Mouse (Mus musculus) neural tube, embryonic 13.5 days (tissue): ENCODE results near the gene Abhd6. TPM values are rescaled to one million over a fixed set of nuclear protein-coding genes. Genes with fewer than 3 reads are reported as not detected.

ENCODE experiments used
- ATAC-seq: fragments of 200-750 bp; cut with Nextera tagmentation; 2 replicates; pipeline ENCODE4 v1.8.0; 2017; ENCODE audit warnings: low read depth, mild to moderate bottlenecking, moderate TSS enrichment, moderate library complexity
- H3K27ac ChIP-seq: fragments of 300-500 bp; sonication (generic); replicated peaks from 2 replicates; pipeline ENCODE4 v1.5.1; 2015; ENCODE audit warnings: moderate library complexity, mild to moderate bottlenecking, inconsistent platforms
- H3K27me3 ChIP-seq: fragments of 300-500 bp; sonication (generic); 2 replicates; pipeline ENCODE4 v1.6.1; 2015; ENCODE audit warnings: mild to moderate bottlenecking, inconsistent platforms
- H3K36me3 ChIP-seq: fragments of 300-500 bp; sonication (generic); 2 replicates; pipeline ENCODE4 v1.6.1; 2015; ENCODE audit warnings: mild to moderate bottlenecking, inconsistent platforms
- H3K4me1 ChIP-seq: fragments of 300-500 bp; sonication (generic); replicated peaks from 2 replicates; pipeline ENCODE4 v1.6.1; 2015; ENCODE audit warnings: inconsistent platforms
- H3K4me2 ChIP-seq: fragments of 300-500 bp; sonication (generic); 2 replicates; pipeline ENCODE4 v1.6.1; 2015; ENCODE audit warnings: inconsistent platforms, mild to moderate bottlenecking, moderate library complexity
- H3K4me3 ChIP-seq: fragments of 300-500 bp; sonication (generic); 2 replicates; pipeline ENCODE4 v1.5.1; 2015; ENCODE audit warnings: mild to moderate bottlenecking, inconsistent platforms
- H3K9ac ChIP-seq: fragments of 300-500 bp; sonication (generic); 2 replicates; pipeline ENCODE4 v1.6.1; 2015; ENCODE audit warnings: moderate library complexity, mild to moderate bottlenecking, inconsistent platforms
- H3K9me3 ChIP-seq: fragments of 300-500 bp; sonication (generic); 2 replicates; pipeline ENCODE4 v1.6.1; 2016; ENCODE audit warnings: inconsistent platforms
- WGBS: fragments of 180-500 bp; shearing (Covaris S2); methylation state at CpG from one replicate; pipeline ENCODE4 v1.1.7; 2015; 5-methylcytosine and 5-hydroxymethylcytosine counted together
- polyA plus RNA-seq: library from polyadenylated mRNA; unstranded; fragments of >200 nt; fragmentation: Nextera tagmentation; extraction: Ambion mirVana; gene quantifications from 2 replicates; pipeline ENCODE4 v1.2.1, GENCODE M21; 2015

The Abhd6 gene
- polyA plus RNA-seq, 1 experiment from 2014 or later: 28.1 TPM

GRCm38 (mm10) chr14:8092573-8092972 is 89.9 kb downstream of the Abhd6 start:
- WGBS: 93% methylated on average over 2 of the region's 2 CpGs
- ATAC-seq: no peak
- H3K4me2 ChIP-seq: no peak overlapping the region
- H3K9me3 ChIP-seq: no peaks in the 10 kb centered on the region
- H3K9ac ChIP-seq: no peak overlapping the region
- peaks cover 35% of the 10 kb centered on the region for H3K36me3 ChIP-seq
- no peak overlapping the region for H3K27ac ChIP-seq
- no peak overlapping the region for H3K4me3 ChIP-seq
- H3K4me1 ChIP-seq: peaks cover 13% of the 10 kb centered on the region
- no peaks in the 10 kb centered on the region; the same call in 1 of the 2 replicates for H3K27me3 ChIP-seq

GRCm38 (mm10) chr14:8093427-8093826 is 90.7 kb downstream of the Abhd6 start:
- peak; percentile 28; the same call in 1 of the 2 replicates for ATAC-seq
- Histone ChIP-seq H3K36me3 (peaks cover 30% of the 10 kb centered on the region), H3K27ac (peak overlapping the region; percentile 28; the same call in 1 of the 2 replicates), H3K9ac (no peak overlapping the region), H3K9me3 (no peaks in the 10 kb centered on the region), H3K4me3 (no peak overlapping the region), H3K4me1 (peaks cover 13% of the 10 kb centered on the region), H3K4me2 (no peak overlapping the region), H3K27me3 (no peaks in the 10 kb centered on the region; the same call in 1 of the 2 replicates)
- WGBS: 36% methylated on average over 5 of the region's 5 CpGs

DNA sequence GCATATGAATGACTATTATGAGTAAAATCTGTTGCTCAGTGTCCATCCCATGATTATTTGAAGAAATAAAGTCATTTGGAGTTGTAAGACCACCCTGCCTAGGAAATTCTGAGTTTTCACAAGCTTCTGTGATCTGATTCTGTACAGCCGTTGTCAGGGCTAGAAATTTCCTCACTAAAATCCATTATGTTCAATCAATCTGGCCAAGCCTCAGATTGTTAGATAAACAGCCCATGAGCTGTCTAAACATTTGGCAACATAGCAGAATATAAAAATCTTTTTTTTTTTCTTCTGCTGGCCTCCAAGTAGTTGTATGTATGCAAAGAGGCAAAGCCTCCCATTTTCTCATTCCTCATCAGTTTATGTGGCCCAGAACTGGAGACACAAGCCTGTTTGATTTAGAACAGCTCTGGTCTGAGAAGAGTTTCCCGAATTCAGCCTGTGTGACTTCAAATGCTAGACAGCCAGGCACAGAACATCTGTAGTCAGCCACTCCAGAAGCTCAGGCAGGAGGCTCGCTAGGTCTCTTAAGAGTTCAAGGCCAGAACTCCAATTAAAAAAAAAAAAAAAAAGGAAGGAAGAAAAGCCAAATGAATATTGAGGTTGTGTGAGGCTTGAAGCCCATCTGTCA is 92.3 kb downstream of the Abhd6 start:
- Histone ChIP-seq H3K27me3 (no peaks in the 10 kb centered on the region; the same call in 1 of the 2 replicates), H3K36me3 (peaks cover 14% of the 10 kb centered on the region), H3K4me3 (no peak overlapping the region), H3K4me2 (no peak overlapping the region), H3K9ac (no peak overlapping the region), H3K9me3 (no peaks in the 10 kb centered on the region), H3K4me1 (peaks cover 27% of the 10 kb centered on the region), H3K27ac (no peak overlapping the region)
- ATAC-seq: no peak
- 71% methylated on average over 3 of the region's 3 CpGs for WGBS

GRCm38 (mm10) chr14:8095562-8095950 is 92.9 kb downstream of the Abhd6 start:
- no peaks in the 10 kb centered on the region; the same call in 1 of the 2 replicates for H3K27me3 ChIP-seq
- H3K9me3 ChIP-seq: no peaks in the 10 kb centered on the region
- no peak overlapping the region for H3K27ac ChIP-seq
- no peak overlapping the region for H3K4me3 ChIP-seq
- WGBS: 78% methylated on average over 7 of the region's 7 CpGs
- no peak overlapping the region for H3K9ac ChIP-seq
- ATAC-seq: no peak
- H3K36me3 ChIP-seq: peaks cover 9% of the 10 kb centered on the region
- H3K4me1 ChIP-seq: peaks cover 31% of the 10 kb centered on the region
- H3K4me2 ChIP-seq: no peak overlapping the region

DNA sequence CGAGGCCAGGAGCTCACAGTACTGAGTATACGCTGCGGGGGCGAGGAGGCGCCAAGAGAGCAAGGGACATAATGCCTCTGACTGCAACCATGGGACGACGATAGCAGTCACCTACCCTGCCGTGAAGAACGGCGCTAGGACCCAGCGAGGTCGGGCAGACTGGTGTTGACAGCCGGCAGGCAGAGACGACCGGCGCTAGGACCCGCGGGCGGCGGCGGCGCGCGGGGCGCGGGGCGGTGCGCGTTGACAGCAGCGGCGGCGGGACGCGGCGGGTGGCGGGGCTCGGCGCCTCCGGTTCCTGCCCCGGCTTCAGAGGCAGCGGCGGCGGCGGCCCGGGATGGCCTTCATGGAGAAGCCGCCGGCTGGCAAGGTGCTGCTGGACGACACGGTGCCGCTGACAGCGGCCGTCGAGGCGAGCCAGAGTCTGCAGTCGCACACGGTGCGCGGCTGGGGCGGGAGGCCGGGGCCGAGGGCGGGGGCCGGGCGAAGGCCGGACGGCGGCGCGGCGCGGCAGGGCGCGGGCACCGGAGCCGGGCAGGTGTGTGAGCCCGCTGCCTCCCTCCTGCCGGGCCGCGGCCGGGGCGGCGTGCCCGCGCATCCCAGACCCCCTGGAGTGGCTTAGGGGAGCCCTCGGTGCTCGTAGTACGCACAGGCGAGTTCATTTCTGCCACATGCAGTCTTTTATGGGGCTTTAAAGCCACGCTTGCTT is 95.4 kb downstream of the Abhd6 start, which contains the start of gene Pxk:
Gene Pxk, plus strand, starts transcription at position 234 of the 709 bp plus-strand sequence.
- Histone ChIP-seq H3K4me1 (peaks cover 49% of the 10 kb centered on the region), H3K9me3 (no peaks in the 10 kb centered on the region), H3K4me2 (peak within 1 kb of the TSS; percentile 63), H3K27me3 (no peaks in the 10 kb centered on the region; the same call in 1 of the 2 replicates), H3K4me3 (peak within 1 kb of the TSS; percentile 93), H3K9ac (peak within 1 kb of the TSS; percentile 90), H3K36me3 (no peaks in the 10 kb centered on the region), H3K27ac (peak within 1 kb of the TSS; percentile 87)
- peak; percentile 95 for ATAC-seq
- WGBS: under 1% methylated on average over 79 of the region's 89 CpGs

- Histone ChIP-seq H3K27me3 (no peaks in the 10 kb centered on the region; the same call in 1 of the 2 replicates), H3K27ac (peak overlapping the region; percentile 87), H3K4me2 (peak overlapping the region; percentile 63), H3K4me1 (peaks cover 49% of the 10 kb centered on the region), H3K4me3 (peak overlapping the region; percentile 93), H3K36me3 (no peaks in the 10 kb centered on the region), H3K9ac (peak overlapping the region; percentile 90), H3K9me3 (no peaks in the 10 kb centered on the region)
- 2% methylated on average over 5 of the region's 5 CpGs for WGBS
- peak; percentile 40 for ATAC-seq
Measured at GRCm38 (mm10) chr14:8098687-8098995, 95.9 kb downstream of the Abhd6 start.

DNA sequence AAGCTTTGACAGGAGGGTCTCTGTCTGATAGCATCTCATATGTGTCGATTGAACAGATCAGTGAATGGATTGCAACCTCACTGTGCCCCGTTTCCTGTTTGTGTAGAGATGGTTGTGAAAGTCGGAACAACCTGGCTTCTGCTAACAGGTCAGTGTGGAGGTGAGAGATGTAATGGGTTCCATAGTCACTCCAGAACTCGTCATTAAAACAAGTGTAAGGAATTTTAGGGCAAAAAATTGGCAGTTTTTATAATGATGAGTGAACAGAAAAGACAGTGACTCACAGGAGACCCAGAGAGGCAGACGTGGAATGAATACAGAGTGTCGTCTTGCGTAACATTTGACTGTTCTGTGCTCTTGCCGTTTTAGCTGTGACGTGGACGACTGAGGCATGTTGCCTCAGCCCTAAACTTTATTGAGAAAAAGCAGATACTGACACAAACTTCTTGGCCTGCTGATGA is 96.9 kb downstream of the Abhd6 start:
- no peaks in the 10 kb centered on the region for H3K9me3 ChIP-seq
- peak overlapping the region; percentile 90 for H3K9ac ChIP-seq
- peaks cover 46% of the 10 kb centered on the region for H3K4me1 ChIP-seq
- no peaks in the 10 kb centered on the region for H3K36me3 ChIP-seq
- no peak overlapping the region for H3K27ac ChIP-seq
- H3K27me3 ChIP-seq: no peaks in the 10 kb centered on the region; the same call in 1 of the 2 replicates
- H3K4me3 ChIP-seq: peak overlapping the region; percentile 93
- peak overlapping the region; percentile 63 for H3K4me2 ChIP-seq
- 66% methylated on average over 10 of the region's 10 CpGs for WGBS
- no peak for ATAC-seq

DNA sequence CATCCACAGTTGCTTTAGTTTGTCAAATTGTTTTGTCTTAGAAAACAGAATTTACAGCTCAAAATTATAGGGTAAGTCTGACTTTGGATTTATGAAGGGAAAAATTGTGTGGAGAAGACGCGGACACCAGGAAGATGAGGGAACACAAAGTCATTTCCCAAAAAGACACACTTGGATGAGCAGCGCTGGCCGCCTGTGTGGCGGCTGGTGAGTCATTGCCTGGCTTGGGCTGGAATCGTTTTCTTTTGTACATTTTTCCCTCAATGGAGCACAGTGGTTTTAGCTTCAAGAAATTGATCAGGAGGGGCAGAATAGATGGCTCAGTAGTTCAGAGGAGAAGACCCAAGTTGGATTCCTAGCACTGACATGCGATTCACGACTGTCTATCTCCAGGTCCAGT is 99.2 kb downstream of the Abhd6 start:
- H3K9me3 ChIP-seq: no peaks in the 10 kb centered on the region
- ATAC-seq: no peak
- peaks cover 46% of the 10 kb centered on the region for H3K4me1 ChIP-seq
- H3K27me3 ChIP-seq: no peaks in the 10 kb centered on the region; the same call in 1 of the 2 replicates
- H3K4me2 ChIP-seq: no peak overlapping the region
- no peak overlapping the region for H3K4me3 ChIP-seq
- WGBS: 78% methylated on average over 8 of the region's 8 CpGs
- H3K27ac ChIP-seq: no peak overlapping the region
- H3K9ac ChIP-seq: no peak overlapping the region
- no peaks in the 10 kb centered on the region for H3K36me3 ChIP-seq

DNA sequence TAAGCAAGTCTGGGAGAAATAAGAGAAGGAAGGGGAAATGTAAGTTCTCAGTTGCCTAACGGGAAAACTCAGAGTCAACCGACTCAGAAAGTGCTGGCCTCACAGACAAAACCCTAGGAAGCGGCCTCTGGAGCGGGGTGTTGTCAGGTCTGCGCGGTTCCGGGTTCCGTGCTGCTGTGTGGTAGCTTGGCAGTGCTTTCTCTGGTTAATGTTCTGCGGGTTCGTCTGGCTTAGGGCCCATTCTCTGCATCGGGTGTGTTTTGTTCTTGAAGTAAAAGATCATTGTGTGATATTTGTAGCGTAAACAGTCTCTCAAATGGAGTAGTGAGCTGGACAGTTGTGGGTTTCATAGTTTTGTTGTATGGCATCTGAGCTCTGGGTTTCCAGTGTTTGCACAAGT is 100.0 kb downstream of the Abhd6 start:
- H3K4me3 ChIP-seq: no peak overlapping the region
- H3K27ac ChIP-seq: no peak overlapping the region
- H3K4me2 ChIP-seq: no peak overlapping the region
- 84% methylated on average over 12 of the region's 12 CpGs for WGBS
- no peaks in the 10 kb centered on the region for H3K36me3 ChIP-seq
- no peaks in the 10 kb centered on the region for H3K9me3 ChIP-seq
- no peaks in the 10 kb centered on the region for H3K27me3 ChIP-seq
- no peak overlapping the region for H3K9ac ChIP-seq
- H3K4me1 ChIP-seq: peaks cover 46% of the 10 kb centered on the region
- ATAC-seq: no peak

Other genes with a start within 250 kb of the Abhd6 start
- not detected in 2 replicates for gene Gm26661, start 211.3 kb upstream of the Abhd6 start, polyA plus RNA-seq
- gene Flnb, start 184.9 kb upstream of the Abhd6 start, polyA plus RNA-seq: 8.2 and 10.7 TPM in 2 replicates
- gene Gm45521, start 45.6 kb upstream of the Abhd6 start, polyA plus RNA-seq: 0.31 TPM in 1 of 2 replicates, not detected in the other
- 0.06 and 0.12 TPM in 2 replicates for gene Dnase1l3, start 8.3 kb upstream of the Abhd6 start, polyA plus RNA-seq
- gene Rpp14, start 77.5 kb downstream of the Abhd6 start, polyA plus RNA-seq: 50.0 and 58.1 TPM in 2 replicates
- gene Pxk, start 95.3 kb downstream of the Abhd6 start, polyA plus RNA-seq: 64.3 and 67.8 TPM in 2 replicates
- 259 and 285 TPM in 2 replicates for gene Pdhb, start 170.1 kb downstream of the Abhd6 start, polyA plus RNA-seq
- gene Kctd6, start 211.2 kb downstream of the Abhd6 start, polyA plus RNA-seq: 14.5 and 18.7 TPM in 2 replicates